Mouse (Mus musculus): ENCODE data around the gene Amotl1. TPM values are rescaled to one million over a fixed set of nuclear protein-coding genes. Genes with fewer than 3 reads are reported as not detected.
"Not testable (repeated sequence)": the region's sequence is repeated elsewhere in the genome, so short reads cannot be mapped to it uniquely, and the experiment has no call there.

Amotl1 gene
- 10 to 100 TPM; 14.1 to 14.9 TPM for total RNA-seq (2021)

- no peak for DNase-seq (ENCODE audit: extremely low spot score in 1 of 2, low spot score in 1 of 2)
Measured at GRCm38 (mm10) chr9:14644956-14645355, at the start of gene Amotl1. Gene Amotl1 (minus strand): TSS chr9:14645056.

DNA sequence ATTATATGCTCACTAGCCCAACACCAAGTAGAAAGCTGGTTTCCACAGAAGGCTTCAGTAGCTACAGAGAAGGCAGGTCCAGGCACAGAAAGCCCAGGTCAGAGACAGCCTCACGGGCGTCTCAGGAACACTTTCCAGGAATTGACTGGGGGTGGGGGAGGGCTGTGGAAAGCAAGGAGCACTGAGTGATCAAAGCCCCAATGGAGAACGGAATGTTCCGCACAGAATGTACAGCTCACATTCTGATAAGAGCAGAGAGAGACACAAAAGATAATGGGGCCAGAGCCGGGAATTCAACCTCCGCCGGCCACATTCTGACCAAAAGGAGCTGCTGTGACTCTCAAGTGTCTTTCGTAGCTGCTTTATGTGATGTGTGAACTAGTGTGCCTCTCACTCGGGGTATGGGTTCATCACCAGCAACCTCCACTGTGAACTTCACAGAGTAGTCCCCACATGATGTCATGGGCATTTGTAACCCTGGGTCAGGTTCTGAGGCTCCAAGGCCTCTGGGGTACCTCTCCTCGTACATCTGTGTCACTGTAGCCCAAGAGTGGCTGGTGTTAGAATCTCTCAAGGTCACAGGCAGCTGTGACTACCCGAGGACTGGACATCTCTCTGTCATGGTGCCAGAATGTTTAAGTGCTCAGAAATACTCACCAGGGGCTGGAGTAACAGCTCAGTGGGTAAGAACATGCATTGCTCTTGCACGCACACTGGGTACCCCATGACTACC lies 44.7 kb upstream of the Amotl1 start:
- no peak for DNase-seq (ENCODE audit: extremely low spot score in 1 of 2, low spot score in 1 of 2)

- no peak for DNase-seq (ENCODE audit: extremely low spot score in 1 of 2, low spot score in 1 of 2)
Measured at GRCm38 (mm10) chr9:14684363-14684762, 39.5 kb upstream of the Amotl1 start.

DNA sequence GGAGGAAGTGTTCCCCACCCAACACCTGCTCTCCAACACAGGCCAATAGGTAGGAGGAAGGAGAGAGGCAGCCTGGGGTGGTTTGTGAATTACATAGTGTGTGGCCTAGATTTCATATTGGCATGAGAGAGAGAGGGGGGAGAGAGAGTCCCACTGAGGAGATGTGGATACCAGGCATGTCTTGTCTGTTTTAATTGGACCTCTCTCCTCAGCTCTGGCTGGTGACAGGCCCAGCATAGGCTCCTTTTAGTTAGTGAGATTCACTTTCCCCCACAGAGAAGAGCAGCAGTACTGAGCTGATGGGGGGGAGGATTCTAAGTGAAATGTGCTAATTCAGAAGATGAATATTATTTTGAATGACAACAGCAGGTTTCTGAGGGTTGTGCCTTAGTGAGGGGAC lies 37.9 kb upstream of the Amotl1 start:
- no peak for DNase-seq (ENCODE audit: extremely low spot score in 1 of 2, low spot score in 1 of 2)

GRCm38 (mm10) chr9:14680584-14680983 lies 35.7 kb upstream of the Amotl1 start:
- DNase-seq (ENCODE audit: extremely low spot score in 1 of 2, low spot score in 1 of 2): no peak

DNA sequence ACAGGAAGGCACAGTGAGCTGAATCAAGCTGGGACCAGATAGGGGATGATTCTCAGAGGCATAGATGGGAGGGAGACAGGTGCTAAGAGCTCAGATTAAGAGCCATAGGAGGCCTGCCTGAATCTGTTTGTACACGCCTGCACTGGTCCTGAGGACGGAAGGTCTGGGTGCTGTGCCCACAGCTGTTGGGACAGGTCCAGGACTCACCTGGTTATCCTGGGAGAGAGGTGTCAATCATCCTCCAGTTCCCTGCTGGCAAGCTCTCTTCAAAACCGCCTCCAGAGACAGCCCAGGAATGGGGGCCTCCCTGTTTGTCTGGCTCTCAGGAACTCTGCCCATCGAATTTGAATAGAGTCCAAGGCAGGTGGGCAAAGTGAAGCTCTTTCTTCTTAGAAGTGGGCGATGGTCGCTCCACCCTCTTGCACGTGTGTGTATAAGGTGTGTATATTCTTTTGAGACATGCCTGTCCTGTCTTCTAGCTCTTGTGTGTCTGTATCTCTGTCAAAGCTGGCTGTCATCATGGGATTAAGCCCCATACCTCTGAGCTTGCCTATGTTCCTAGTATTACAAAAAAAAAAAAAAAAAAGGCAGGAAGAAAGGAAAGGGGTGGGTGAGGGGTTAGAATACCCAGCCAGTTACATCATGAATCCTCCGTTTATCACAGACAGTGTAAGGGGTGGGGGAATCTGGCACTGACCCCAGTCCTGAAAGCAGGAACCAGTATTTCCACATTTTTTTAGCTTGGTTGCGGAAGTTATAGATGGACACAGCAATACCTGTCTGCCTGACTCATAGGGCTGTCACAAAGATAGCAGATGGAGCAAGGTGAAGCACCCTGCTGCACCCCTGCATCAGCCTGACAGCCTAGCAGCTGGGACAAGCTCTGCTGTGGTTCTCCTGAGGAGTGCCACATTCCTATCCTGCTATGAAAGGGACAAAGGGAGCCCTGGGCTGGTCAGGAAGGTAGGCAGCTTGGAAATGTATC lies 31.1 kb upstream of the Amotl1 start:
- DNase-seq (ENCODE audit: extremely low spot score in 1 of 2, low spot score in 1 of 2): no peak

DNA sequence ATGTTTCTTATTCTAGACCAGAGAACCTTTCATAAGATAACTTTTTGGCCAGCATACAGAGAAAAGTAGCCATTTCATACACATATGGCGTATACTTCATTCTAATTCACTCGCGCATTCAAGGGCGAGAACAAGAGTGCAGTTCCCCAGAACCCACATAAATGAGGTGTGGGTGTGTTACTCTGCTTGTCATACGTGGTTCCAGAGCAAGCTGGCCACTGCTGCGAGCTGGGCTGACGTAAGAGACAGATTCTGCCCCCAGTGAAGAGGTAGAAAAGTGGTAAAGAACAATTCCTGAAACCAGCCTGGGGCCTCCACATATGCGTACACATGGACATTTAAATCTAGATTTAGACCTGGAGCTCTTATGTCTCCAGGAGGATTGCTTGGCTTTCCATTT lies 29.6 kb upstream of the Amotl1 start:
- DNase-seq (ENCODE audit: extremely low spot score in 1 of 2, low spot score in 1 of 2): no peak

DNA sequence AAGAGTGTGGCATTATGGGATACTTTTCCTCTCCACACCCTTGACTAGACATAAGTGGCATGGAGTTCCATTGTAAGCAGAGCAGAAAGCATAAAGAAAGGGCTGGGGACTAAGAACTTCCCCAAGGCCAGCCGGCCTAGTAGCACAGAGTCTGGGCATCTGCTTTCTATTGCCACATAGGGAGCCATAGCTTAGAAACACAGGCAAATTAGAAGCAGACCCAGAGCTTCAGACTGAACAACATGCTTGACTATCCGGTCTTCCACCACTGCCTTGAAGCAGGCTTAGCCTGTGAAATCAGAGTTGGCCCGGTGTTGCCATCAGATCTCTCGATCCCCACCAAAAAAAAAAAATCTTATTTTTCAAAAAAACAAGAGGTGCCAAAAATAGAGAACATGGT lies 28.3 kb upstream of the Amotl1 start:
- no peak for DNase-seq (ENCODE audit: extremely low spot score in 1 of 2, low spot score in 1 of 2)

- not testable (repeated sequence) for DNase-seq (ENCODE audit: extremely low spot score in 1 of 2, low spot score in 1 of 2)
Measured at GRCm38 (mm10) chr9:14671965-14672364, 27.1 kb upstream of the Amotl1 start.

DNA sequence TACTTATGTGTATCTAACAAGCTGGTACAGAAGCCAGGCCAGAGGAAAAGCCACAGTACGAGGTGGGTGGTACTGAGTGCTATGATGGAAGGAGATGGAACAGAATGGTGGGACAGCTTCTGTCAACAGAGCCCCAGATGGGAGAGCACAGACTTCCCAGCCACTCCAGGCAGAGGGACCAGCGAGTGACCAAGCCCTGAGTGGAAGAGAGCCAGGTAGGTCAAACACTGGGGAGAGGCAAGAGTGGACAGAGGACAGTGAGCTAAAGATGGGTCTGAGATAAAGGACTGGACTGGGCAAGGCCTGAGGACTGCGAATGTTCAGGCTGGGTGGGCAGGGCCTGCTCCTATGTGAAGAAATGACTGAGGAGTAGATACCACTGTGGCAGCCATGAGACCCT lies 23.5 kb upstream of the Amotl1 start:
- no peak for DNase-seq (ENCODE audit: extremely low spot score in 1 of 2, low spot score in 1 of 2)

DNA sequence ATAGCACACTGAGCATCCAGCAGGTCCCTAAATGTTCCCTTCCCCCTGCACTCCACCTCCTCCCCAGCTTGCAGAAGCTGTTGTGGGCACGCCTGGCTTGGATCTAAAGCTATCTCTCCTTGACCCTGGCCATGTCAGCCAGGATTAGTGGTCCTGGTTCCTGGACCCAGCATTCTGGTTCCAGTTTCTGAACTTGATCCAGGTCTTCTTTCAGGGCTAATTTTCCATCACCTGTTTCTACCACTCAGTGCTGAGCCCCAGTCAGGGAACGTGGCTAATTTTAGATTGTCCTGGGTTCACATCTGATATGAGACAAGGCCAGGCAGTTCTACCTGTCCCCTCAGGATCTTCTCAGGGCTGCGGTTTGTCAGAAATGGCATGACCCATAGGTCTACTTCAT lies 21.2 kb upstream of the Amotl1 start:
- DNase-seq (ENCODE audit: extremely low spot score in 1 of 2, low spot score in 1 of 2): no peak

- no peak for DNase-seq (ENCODE audit: extremely low spot score in 1 of 2, low spot score in 1 of 2)
Measured at GRCm38 (mm10) chr9:14663591-14663990, 18.7 kb upstream of the Amotl1 start.

DNA sequence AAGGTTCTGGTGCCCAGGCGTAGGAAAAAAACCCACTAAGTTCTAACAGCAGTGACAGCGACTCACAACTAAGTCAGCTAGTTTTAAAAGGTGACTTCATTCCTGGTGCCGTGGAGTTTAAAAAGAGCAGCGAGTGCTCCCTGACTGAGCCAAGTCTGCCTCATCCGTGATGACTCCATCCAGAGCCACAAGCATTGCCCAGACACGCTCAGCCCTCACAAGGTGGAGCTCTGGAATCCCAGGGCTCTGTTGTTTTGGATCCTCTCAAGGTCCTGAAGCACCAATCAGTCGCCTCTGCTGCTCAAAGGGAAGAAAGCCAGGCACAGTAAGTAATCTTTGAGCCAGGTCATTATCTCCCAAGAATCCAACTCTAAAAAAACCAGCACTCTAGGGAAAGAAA lies 18.0 kb upstream of the Amotl1 start:
- DNase-seq (ENCODE audit: extremely low spot score in 1 of 2, low spot score in 1 of 2): no peak

DNA sequence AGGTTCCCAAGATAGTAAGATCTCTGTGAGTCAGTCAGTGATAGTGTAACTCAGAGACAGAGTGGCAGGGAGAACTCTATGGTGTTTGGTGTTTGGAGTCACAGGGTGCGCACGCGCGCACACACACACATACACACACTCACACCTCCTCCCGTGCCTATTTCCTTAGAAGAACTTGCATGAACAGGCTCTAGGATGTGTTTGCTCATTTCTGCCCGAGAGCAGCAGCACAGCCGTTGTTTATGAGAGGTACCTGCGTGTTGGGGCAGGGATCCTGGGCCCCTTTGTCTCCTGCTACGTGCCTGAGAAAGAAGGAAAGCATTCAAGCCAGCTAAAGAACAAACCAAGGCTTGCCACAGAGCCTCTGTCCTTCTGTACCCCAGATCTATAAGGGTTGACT lies 17.3 kb upstream of the Amotl1 start:
- no peak for DNase-seq (ENCODE audit: extremely low spot score in 1 of 2, low spot score in 1 of 2)

GRCm38 (mm10) chr9:14657926-14658325 lies 13.1 kb upstream of the Amotl1 start:
- DNase-seq (ENCODE audit: extremely low spot score in 1 of 2, low spot score in 1 of 2): no peak

DNA sequence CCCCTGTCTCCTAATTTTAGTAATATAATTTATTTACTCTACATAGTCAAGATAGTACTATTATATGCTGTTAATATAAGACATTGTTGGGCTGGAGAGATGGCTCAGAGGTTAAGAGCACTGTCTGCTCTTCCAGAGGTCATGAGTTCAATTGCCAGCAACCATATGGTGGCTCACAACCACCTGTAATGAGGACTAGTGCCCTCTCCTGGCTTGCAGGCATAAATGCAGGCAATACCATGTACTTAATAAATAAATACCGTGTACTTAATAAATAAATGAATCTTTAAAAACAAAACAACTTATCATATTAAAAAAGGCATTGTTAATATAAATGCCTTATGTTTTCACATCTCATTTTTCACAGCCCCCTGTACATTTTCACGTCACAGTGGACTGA lies 9.2 kb upstream of the Amotl1 start:
- no peak for DNase-seq (ENCODE audit: extremely low spot score in 1 of 2, low spot score in 1 of 2)

- DNase-seq (ENCODE audit: extremely low spot score in 1 of 2, low spot score in 1 of 2): no peak
Measured at GRCm38 (mm10) chr9:14652761-14653160, 7.9 kb upstream of the Amotl1 start.

DNA sequence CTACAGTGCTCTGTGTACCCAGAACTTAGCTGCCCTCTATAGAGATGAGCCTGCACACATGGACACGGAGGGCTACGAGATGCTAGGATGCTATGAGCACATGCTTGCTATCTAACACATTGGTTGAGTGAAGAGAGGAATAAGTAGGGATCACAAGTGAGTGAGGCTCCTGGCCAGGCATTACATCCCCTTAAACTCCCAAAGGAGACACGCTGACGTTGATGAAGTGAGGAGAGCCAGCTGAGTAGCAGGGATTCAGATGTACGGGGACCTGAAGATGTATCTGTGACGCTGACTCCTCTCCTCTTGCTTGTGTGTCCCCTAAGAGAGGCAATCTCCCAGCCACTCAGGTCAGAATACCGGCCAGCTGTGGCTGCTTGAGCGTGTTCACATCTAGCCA lies 3.0 kb upstream of the Amotl1 start:
- DNase-seq (ENCODE audit: extremely low spot score in 1 of 2, low spot score in 1 of 2): no peak

- DNase-seq (ENCODE audit: extremely low spot score in 1 of 2, low spot score in 1 of 2): no peak
Measured at GRCm38 (mm10) chr9:14646641-14647040, 1.8 kb upstream of the Amotl1 start.

DNA sequence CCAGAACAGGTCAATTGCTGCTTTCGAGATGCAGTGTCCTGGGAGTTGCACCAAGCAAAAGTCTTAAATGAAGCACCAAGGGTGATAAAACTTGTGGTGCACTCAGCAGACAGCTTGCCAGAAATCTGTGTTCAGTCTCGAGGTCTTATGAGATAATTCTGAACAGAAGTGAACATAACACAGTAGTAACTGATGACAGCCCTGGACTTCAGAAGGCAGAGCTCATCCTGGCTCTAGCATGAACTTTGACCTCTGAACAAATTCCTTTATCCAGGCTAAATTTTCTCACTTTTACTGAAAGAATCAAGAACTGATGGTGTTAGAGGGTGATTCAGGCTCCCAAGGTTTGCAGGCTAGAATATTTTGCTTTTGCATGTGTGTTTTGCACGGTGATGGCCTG lies 1.2 kb upstream of the Amotl1 start:
- DNase-seq (ENCODE audit: extremely low spot score in 1 of 2, low spot score in 1 of 2): no peak

DNA sequence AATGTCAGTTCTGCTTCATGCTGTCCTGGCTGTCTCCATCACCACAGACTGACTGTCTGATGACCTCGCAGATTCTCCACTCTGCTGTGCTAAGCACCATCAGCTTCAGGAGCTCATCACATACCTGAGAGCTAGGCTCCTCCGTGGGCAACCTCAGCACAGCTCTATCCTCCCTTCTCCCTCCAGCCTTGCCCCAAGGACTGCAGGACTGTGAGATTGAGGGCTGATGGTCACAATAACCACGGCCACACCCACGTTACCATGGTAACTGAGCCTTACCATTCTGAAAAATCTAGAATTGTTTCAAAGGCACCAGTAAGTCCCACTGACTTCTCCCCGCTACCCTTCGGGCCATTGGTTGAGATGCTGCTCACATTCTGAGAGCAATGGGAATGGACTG lies 1.5 kb downstream of the Amotl1 start:
- no peak for DNase-seq (ENCODE audit: extremely low spot score in 1 of 2, low spot score in 1 of 2)

Data from layer of hippocampus, postnatal 25 days (tissue).